Mouse (Mus musculus): Measurements from ENCODE around the gene Gm906.
"Not testable (repeated sequence)": the region's sequence is repeated elsewhere in the genome, so short reads cannot be mapped to it uniquely, and the experiment has no call there.

Gm906 gene

DNA sequence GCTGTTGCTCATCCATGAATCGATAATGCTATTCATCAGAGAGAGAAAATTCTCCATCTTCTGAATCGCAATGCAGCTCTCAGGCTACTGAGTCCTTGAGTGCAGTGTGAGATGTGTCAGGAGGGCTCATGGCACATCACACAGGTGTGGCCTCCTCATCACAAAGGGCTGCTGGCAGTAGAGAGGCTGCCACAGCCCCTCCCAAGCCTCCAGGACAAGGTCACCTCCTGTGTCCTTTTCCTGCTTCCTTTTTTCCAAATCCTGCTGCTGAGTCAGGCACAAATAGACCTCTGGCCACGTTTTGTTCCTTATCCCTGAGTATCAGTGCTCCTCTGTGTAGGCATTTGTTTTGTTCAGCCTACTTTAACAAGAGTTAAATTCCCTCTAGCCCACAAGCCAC is at the start of gene Gm906:
Gene Gm906, minus strand, starts transcription at position 101 of the 400 bp plus-strand sequence.
- not testable (repeated sequence) for DNase-seq (ENCODE audit: low spot score)

DNA sequence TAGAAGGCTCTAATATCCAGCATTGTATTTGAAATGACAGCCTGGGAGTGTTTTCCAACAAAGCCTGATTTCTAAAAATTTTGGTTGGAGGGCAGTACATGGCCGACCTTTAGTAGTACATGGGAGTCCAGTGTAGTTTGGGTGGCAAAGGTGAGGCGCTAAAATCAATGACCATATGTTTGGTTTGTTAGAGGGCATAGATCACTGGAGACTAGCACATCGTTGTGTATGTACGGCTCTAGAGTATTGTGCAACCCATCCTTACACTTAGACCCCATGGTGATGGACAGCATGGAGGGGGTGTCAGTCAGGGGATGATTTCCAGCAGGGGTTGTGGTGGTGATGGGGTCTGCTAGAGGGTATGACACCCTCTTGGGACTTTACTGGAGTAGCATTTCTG is 33.2 kb upstream of the Gm906 start:
- DNase-seq (ENCODE audit: low spot score): not testable (repeated sequence)

DNA sequence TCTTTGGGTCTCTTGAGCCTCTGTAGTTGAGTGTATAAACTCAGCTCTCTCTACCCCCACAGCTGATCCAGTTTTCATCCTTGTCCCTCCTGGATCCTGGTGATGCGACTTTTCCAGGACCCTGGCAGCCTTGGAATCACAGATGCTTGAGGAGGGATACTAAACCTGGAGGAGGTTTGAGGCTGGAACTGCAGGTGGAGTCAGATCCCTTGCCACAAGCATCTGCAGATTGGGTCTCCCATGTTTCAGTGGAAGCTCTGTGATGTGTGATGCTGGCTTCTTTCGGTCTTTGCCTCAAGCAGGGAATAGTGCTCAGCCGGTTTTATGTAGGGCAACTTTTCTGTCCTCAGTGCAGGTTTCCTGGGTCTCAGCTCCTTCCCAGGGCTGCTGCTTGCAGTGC is 13.6 kb downstream of the Gm906 start:
- DNase-seq (ENCODE audit: low spot score): no peak

DNA sequence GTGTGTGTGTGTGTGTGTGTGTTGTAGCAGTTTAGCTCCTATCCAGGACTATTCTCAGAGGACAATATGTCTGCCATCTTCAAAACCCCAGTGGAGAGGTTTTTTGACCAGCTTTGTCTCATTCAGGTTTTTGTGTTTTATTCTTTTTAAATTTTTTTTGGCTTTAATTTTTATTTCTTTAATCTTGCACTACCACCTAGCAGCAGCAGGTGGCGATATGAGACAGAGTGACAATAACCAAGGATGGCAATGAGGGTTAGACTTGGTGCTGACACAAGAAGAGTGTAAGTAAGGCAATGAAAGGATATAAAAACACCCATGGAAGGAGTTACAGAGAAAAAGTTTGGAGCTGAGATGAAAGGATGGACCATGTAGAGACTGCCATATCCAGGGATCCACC is 38.3 kb downstream of the Gm906 start:
- DNase-seq (ENCODE audit: low spot score): not testable (repeated sequence)

DNA sequence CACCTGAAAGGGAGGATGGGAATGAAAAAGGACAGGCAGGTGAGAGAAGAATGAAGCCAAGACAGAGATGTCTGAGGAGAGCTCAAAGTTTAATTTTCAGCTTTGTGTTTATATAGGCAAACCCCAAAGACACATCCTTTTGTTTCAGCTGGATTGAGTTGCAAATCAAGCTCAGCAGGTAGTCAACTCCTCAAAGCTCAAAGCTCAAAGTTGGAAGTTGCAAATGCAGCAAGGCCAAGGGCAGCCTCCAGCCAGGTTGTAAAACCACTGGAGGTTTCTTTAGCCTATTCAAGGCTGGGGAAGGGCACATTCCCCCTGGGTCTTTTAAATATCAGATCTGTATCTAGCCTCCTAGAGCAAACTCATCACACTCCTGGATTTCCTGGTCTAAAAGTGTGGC is 39.9 kb downstream of the Gm906 start:
- DNase-seq (ENCODE audit: low spot score): not testable (repeated sequence)

DNA sequence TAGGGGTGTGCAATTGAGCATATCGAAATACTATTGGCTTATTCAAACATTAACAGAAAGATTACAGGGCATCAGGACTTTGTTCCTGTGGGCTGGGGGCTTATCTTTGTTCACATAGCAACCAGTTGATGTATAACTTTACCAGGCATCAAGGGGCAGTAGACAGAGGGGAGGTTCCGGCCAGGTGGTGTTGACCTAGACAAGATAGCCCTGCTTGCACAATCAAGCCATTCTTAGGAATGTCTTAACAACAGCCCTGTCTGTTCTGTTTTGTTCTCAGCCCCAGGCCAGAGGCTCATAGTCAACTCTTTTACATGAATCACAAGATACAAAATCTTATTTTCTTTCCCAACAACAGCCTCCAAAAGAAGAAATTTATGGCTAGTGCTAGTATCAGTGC is 40.5 kb downstream of the Gm906 start:
- not testable (repeated sequence) for DNase-seq (ENCODE audit: low spot score)

DNA sequence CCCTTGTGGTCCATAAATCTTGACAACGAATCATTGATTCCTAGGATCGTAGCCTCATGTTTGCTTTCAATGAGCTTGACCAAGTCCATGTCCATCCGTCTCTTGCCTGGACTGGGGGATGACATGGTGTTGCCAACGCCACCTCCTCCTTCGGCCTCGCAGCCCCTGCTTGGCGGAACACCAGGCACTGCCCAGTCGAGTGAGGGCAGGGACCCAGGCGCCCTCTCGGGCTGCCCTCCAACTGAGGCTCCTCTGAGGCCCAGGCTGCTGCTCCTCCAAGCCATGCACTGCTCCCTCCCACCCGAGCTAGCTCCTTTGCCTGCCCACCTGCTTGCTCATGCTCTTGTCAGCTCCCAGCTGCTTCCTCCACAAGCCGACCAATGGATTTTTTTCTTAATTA is 42.1 kb downstream of the Gm906 start:
- DNase-seq (ENCODE audit: low spot score): no peak

DNA sequence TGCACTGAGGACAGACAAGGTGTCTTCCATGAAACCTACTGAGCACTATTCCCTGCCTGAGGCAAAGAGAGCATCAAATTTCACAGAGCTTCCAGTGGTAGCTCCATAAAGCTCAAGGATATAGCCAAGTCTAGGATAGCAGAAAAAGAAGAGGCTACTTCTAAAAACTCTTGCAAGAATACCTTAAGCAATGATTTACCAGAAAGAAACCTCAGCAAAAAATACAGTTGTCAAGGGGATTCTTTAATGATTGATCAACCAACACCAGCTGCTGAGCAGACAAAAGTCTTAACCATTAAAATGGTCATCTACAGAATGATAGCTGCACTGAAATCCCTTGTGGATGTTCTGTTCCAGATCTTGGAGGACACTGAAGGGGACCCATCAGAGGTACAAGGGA is 53.3 kb downstream of the Gm906 start:
- DNase-seq (ENCODE audit: low spot score): not testable (repeated sequence)
